Mouse (Mus musculus): Measurements from ENCODE around the gene Vwa5a. TPM values are rescaled to one million over a fixed set of nuclear protein-coding genes. Genes with fewer than 3 reads are reported as not detected.

Vwa5a gene
- 6.0 and 7.2 TPM in 2 replicates for polyA plus RNA-seq (2016; fragmentation: Nextera tagmentation; extraction: Ambion mirVana)

DNA sequence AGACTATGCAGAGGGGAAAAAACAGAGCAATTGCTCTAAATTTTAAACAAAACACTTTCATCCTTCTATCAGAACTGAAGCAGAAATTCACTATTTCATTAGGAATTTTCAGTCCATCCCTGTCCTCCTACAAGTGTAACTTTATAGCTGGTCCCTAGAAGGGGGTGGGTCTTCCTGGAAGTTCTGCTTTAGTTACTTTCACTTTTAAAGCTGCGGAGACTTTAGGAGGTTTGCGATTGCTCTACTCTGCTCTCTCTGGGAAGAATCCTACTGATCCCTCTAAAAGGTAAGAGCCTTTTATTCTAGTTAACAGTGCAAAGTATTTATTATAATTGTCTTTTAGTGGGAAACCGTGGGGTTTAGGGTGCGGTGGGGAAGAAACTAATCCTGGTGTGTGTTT, at the start of gene Vwa5a:
Vwa5a (plus strand) TSS at position 167 of the 400 bp plus-strand sequence.
- Histone ChIP-seq H3K4me3 (peak within 1 kb of the TSS; percentile 52), H3K27ac (replicated peaks) (peak within 1 kb of the TSS; percentile 46; the same call in 1 of the 2 replicates), H3K9me3 (replicated peaks) (no peaks in the 10 kb centered on the region), H3K36me3 (no peaks in the 10 kb centered on the region), H3K4me1 (peaks cover 13% of the 10 kb centered on the region), H3K27me3 (ENCODE audit: low read depth, poor library complexity, severe bottlenecking) (no peaks in the 10 kb centered on the region)
- DNase-seq (ENCODE audit: low spot score), result no peak
- WGBS, result 6% methylated on average over 4 of the region's 4 CpGs

DNA sequence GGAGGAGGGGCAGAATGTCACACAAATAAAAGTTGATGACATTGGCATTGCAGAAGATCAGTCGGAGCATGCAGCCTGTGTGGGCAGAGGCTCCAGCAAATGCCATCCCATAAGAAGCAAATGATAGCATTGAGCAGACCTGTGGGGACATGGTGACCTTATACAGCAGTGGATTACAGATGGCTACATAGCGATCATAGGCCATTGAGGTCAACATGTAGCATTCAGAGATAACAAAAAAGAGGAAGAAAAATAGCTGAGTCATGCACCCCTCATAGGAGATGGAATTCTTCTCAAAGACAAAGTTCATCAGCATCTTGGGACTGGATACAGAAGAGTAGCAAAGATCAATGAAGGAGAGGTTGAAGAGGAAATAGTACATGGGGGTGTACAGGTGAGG, 45.2 kb upstream of the Vwa5a start:
- Histone ChIP-seq H3K36me3 (no peaks in the 10 kb centered on the region), H3K9me3 (replicated peaks) (no peaks in the 10 kb centered on the region), H3K4me3 (no peak overlapping the region), H3K27ac (replicated peaks) (no peak overlapping the region), H3K27me3 (ENCODE audit: low read depth, poor library complexity, severe bottlenecking) (no peaks in the 10 kb centered on the region), H3K4me1 (no peaks in the 10 kb centered on the region)
- DNase-seq (ENCODE audit: low spot score), result no peak
- WGBS, result 81% methylated on average over 2 of the region's 2 CpGs

DNA sequence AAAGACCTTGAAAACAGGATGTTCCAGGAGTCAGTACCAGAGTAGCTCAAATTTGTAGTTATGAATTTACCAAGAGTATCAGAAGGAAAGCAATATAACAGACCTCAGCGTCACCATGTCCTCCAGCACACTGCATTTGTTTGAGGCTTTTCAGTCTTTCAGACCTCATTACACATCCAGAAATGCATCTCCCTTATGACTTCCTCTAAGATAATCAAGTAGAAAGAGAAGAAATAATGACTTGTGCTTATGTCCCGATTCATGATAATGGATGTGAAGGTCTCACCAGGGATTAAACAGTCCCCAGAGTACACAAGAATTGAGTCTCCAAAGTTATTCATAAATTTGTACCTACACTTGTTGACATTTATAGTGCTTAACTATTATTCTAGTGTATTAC, 43.6 kb upstream of the Vwa5a start, which contains the start of gene Olfr918:
Olfr918 (minus strand) TSS at position 101 of the 400 bp plus-strand sequence.
- Histone ChIP-seq H3K9me3 (replicated peaks) (no peaks in the 10 kb centered on the region), H3K27ac (replicated peaks) (no peak within 1 kb of the TSS), H3K27me3 (ENCODE audit: low read depth, poor library complexity, severe bottlenecking) (no peaks in the 10 kb centered on the region), H3K36me3 (no peaks in the 10 kb centered on the region), H3K4me3 (no peak within 1 kb of the TSS), H3K4me1 (no peaks in the 10 kb centered on the region)
- no peak for DNase-seq (ENCODE audit: low spot score)
- WGBS, result 83% methylated on average over 2 of the region's 2 CpGs

DNA sequence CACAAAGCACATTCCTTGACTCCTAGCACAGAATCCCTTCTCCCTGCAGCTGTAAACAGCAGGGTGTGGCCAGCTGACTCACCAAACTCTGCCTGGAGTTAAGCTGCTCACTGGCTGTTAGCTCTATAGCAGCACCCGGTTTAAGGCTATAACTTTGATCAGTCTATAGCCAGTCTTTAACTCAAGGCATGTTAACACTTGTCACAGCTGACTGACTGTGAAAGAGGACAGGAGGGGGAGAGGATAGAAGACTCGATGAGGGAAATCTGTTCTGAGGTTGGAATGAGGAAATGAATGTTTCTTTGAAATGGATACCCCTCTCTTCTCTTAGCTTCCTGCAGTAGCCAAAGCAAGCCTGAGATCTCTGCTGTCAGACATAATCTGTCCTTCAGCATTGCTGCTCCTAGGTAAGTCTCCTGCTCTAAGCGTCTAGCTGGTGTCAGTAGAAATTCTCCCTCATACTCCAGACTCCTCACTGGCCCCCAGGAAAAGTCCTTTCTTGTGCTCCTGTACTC, 916 bp downstream of the Vwa5a start:
- no peaks in the 10 kb centered on the region for H3K36me3 ChIP-seq
- WGBS, result 2% methylated on average over 3 of the region's 3 CpGs
- no peaks in the 10 kb centered on the region for H3K9me3 ChIP-seq (replicated peaks)
- peak overlapping the region; percentile 52 for H3K4me3 ChIP-seq
- 0 out of 2 replicates have a peak overlapping the region, but pooled peaks have one; percentile 46 for H3K27ac ChIP-seq (replicated peaks)
- H3K27me3 ChIP-seq (ENCODE audit: low read depth, poor library complexity, severe bottlenecking), result no peaks in the 10 kb centered on the region
- H3K4me1 ChIP-seq, result peaks cover 13% of the 10 kb centered on the region
- DNase-seq (ENCODE audit: low spot score), result peak; percentile 13

DNA sequence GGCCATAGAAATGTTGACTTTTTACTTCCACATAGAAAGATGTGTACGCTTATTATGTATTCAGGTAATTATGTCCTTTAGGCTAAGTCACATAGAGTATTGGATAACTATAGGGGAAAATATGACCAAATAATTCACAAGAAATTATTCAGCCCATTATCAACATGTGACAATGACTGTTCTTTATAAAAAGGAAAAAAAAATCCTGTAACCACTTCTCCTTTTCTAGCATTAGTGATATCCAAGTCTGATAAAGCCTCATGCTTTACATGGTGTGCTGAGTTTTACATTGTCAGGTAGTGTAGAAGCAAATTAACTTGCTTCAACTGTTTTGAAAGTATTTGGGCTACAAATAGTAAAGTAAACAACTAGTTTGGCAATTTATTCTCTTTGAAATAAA, 6.0 kb downstream of the Vwa5a start:
- WGBS, result 92% methylated on average over 1 of the region's 1 CpGs

DNA sequence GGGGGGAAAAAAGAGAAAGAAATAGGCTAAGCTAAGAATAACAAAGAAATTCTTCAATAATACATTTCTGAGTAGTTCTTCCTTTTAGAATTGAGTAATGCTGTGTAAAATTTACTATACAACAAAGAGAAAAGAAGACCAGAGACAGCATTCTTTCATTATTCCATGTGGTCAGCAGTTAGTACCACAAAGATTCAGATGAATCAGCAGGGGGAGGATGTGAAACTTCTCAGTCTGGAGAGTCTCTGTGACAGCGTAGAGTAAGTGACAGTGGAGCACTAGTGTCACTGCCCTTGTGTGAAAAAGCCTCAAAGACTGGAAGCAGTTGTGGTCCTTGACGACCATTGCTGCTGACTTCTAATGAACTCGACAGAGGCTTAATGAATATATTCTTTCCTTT, 10.2 kb downstream of the Vwa5a start:
- Histone ChIP-seq H3K27ac (replicated peaks) (no peak overlapping the region), H3K36me3 (no peaks in the 10 kb centered on the region), H3K9me3 (replicated peaks) (no peaks in the 10 kb centered on the region), H3K27me3 (ENCODE audit: low read depth, poor library complexity, severe bottlenecking) (no peaks in the 10 kb centered on the region), H3K4me3 (no peak overlapping the region), H3K4me1 (no peaks in the 10 kb centered on the region)
- 87% methylated on average over 3 of the region's 3 CpGs for WGBS
- DNase-seq (ENCODE audit: low spot score), result no peak

More for the DNA sequence above, 6.0 kb downstream of the Vwa5a start:
- no peak overlapping the region for H3K27ac ChIP-seq (replicated peaks)
- H3K4me3 ChIP-seq, result no peak overlapping the region
- no peak for DNase-seq (ENCODE audit: low spot score)
- peaks cover 6% of the 10 kb centered on the region for H3K4me1 ChIP-seq
- no peaks in the 10 kb centered on the region for H3K36me3 ChIP-seq
- no peaks in the 10 kb centered on the region for H3K27me3 ChIP-seq (ENCODE audit: low read depth, poor library complexity, severe bottlenecking)
- no peaks in the 10 kb centered on the region for H3K9me3 ChIP-seq (replicated peaks)

DNA sequence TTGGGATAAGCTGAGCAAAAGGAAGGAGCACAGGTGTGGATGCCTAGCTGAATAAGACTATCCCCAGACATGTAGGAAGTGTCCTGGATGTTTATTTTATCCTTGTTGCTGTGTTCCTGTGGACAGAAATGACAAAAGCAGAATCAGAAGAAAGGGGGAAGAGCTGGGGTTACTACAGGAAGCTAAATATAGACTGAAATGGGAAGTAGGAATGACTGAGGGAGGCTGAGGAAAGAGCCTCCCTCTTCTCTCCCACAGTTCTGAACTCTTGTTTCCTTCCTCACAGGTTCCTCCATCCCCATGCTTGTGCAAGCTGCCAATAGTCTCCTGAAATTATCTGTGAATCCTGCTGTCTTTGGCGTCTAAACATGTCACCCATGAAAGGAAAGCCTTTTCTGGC, 23.3 kb downstream of the Vwa5a start:
- H3K4me3 ChIP-seq, result no peak overlapping the region
- no peak for DNase-seq (ENCODE audit: low spot score)

DNA sequence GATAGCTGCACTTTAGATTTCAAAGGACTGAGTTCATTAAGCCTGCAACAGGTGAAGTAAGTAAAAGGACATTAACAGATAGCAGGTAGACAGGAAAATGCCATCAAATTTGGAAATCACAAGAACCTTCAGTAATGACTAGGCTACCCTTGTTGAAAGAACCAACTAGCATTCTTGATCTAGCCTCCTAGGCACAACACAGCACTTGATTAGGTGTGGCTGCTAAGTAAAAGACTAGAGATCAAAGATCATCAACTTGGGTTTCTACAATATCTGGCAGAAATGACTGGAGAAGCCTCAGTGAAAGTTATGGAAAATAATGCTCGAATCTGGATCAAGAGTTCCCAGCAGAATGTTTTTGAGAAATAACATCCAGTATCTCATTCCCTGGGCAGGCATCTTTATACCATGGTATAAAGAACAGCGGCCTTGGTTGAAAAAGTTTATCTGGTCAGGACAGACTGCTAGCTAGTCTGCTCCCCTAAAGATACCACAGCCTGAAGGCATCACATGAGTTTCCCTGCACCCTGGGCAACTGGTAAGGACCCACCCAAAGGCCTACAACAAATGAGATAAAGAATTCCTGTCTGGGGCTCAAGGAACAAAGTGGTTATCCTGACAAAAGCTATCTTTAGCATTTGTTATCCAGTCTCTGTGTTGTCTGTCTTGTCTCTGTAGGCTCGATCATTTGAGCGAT, 26.7 kb downstream of the Vwa5a start:
- no peak overlapping the region for H3K4me3 ChIP-seq
- H3K27ac ChIP-seq (replicated peaks), result no peak overlapping the region
- no peaks in the 10 kb centered on the region for H3K27me3 ChIP-seq (ENCODE audit: low read depth, poor library complexity, severe bottlenecking)
- H3K9me3 ChIP-seq (replicated peaks), result no peaks in the 10 kb centered on the region
- no peaks in the 10 kb centered on the region for H3K4me1 ChIP-seq
- DNase-seq (ENCODE audit: low spot score), result no peak
- WGBS, result 89% methylated on average over 4 of the region's 4 CpGs
- no peaks in the 10 kb centered on the region for H3K36me3 ChIP-seq

More for the DNA sequence above, 23.3 kb downstream of the Vwa5a start:
- Histone ChIP-seq H3K36me3 (no peaks in the 10 kb centered on the region), H3K9me3 (replicated peaks) (no peaks in the 10 kb centered on the region), H3K4me1 (no peaks in the 10 kb centered on the region), H3K27ac (replicated peaks) (no peak overlapping the region), H3K27me3 (ENCODE audit: low read depth, poor library complexity, severe bottlenecking) (no peaks in the 10 kb centered on the region)
- 81% methylated on average over 1 of the region's 1 CpGs for WGBS

DNA sequence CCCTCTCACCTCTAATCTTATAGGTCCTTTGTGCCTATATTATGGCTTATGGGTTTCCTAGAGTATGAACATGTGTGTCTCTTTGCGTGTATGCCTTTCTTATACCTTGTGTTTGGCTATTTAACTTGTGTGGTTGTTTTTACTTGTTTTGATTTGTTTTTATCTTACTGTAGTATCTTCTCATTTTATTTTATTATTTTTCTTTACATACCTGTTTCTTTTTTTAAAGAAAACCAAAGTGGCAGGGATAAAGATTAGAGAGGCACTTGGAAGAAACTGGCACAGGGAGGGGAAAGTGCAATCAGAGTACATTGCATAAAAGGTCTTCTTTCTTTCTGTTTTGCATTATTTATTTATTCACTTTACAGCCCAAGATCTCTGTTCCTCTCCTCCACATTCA, 33.9 kb downstream of the Vwa5a start, which contains the start of gene Olfr920:
Olfr920 (plus strand) TSS at position 301 of the 400 bp plus-strand sequence.
- Histone ChIP-seq H3K4me1 (no peaks in the 10 kb centered on the region), H3K4me3 (no peak within 1 kb of the TSS)
- WGBS, result 91% methylated on average over 1 of the region's 1 CpGs

DNA sequence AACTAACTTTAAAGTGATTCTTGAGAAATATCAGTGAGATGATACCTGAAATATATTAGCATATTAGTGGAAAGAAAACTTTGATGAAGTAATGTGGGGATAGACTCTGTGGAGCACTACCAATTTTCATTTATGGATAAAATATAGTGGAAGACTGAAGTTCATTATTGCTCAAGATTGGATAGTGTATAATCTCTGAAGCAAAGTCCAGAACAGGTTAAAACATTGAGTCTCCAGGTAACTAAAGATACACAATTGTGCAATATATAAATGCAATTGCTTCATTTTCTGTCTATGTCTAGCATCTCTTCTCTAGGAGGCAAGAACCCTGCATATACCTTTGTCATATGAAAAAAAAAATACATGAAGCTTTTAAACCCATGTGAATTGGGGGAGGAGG, 54.7 kb downstream of the Vwa5a start, which contains the start of gene Olfr921:
Olfr921 (plus strand) TSS at position 301 of the 400 bp plus-strand sequence.
- no peaks in the 10 kb centered on the region for H3K9me3 ChIP-seq (replicated peaks)
- no peaks in the 10 kb centered on the region for H3K36me3 ChIP-seq
- no peaks in the 10 kb centered on the region for H3K27me3 ChIP-seq (ENCODE audit: low read depth, poor library complexity, severe bottlenecking)
- H3K27ac ChIP-seq (replicated peaks), result no peak within 1 kb of the TSS
- DNase-seq (ENCODE audit: low spot score), result no peak
- H3K4me1 ChIP-seq, result no peaks in the 10 kb centered on the region
- no peak within 1 kb of the TSS for H3K4me3 ChIP-seq

More for the DNA sequence above, 33.9 kb downstream of the Vwa5a start, which contains the start of gene Olfr920:
- no peaks in the 10 kb centered on the region for H3K9me3 ChIP-seq (replicated peaks)
- no peaks in the 10 kb centered on the region for H3K27me3 ChIP-seq (ENCODE audit: low read depth, poor library complexity, severe bottlenecking)
- no peak for DNase-seq (ENCODE audit: low spot score)
- H3K36me3 ChIP-seq, result no peaks in the 10 kb centered on the region
- H3K27ac ChIP-seq (replicated peaks), result no peak within 1 kb of the TSS

DNA sequence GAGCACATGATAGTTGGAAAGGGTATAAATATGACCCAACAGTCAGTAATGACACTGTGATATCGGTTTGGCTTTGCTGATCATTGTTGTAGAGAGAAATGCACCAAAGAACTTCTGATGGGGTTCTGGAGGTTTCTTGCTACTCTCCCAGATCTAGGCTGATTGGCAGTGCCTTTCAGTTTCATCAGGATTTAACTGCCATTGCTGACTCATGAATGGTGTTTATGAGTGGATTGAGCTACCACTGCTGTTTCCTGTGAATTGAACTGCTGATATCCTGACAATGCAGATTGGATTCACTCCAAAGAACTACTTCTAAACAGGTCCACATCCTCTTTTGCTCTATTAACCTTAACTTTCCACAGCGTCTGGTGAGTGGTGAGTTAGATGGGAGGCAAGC, 74.6 kb downstream of the Vwa5a start:
- Histone ChIP-seq H3K4me1 (no peaks in the 10 kb centered on the region), H3K27me3 (ENCODE audit: low read depth, poor library complexity, severe bottlenecking) (no peaks in the 10 kb centered on the region), H3K4me3 (no peak overlapping the region), H3K9me3 (replicated peaks) (no peaks in the 10 kb centered on the region), H3K36me3 (no peaks in the 10 kb centered on the region), H3K27ac (replicated peaks) (no peak overlapping the region)
- WGBS, result 88% methylated on average over 2 of the region's 2 CpGs
- DNase-seq (ENCODE audit: low spot score), result no peak

Data from midbrain, embryonic 10.5 days (tissue).